Mouse (Mus musculus): ENCODE data around the gene Tmem95.

DNA sequence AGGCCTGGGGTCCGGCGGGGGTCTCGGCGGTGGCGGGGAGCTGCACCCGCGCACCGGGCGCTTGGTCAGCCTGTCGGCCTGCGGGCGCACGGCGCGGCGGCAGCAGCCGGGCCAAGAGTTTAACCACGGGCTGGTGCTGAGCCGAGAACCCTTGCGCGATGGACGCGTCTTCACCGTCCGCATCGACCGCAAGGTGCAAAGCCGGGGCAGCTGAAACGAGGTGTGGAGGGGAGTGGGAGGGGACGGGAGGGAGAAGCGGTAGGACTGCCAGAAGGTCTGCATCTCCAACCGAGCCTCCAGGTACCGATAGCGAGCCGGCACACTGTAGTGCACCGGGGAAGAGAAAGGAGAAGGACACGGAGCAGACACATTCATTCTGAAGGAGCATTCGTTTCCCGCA is 24.2 kb upstream of the Tmem95 start:
- TF ChIP-seq POLR2A (IDR thresholded peaks at IDR 0.05; ENCODE audit: insufficient read depth, low read depth, low read length) (no peak), CTCF (IDR thresholded peaks at IDR 0.05; ENCODE audit: insufficient read depth, low read depth, low read length) (no peak)

Measured in olfactory bulb, adult 2 months (tissue).